ENCODE assay signal across 12 mouse cellular contexts in genomic region chr2:91609370-91609769, GRCm38 (mm10). TPM values are rescaled to one million over a fixed set of nuclear protein-coding genes. Genes with fewer than 3 reads are reported as not detected.
DNase-seq lines count a peak whose midpoint lies in the region; ATAC-seq and TF ChIP-seq lines count a peak whose summit lies in the region.
"Not testable (repeated sequence)": the region's sequence is repeated elsewhere in the genome, so short reads cannot be mapped to it uniquely, and the experiment has no call there.
"Had no signal": no experiment of that assay in that cellular context is flagged by ENCODE, and none has a peak within 500 bp of the region (broad histone marks: within the 10 kb centered on the region; RNA-seq: fewer than 3 reads in every experiment).

No protein-coding gene starts in this region.

- not testable (repeated sequence) for H3K9ac ChIP-seq in ES-E14 (ENCODE audit: insufficient read depth, low read depth, low read length, poor library complexity, severe bottlenecking); lung, embryonic 14.5 days; stomach, postnatal 0 days (ENCODE audit: low read length)

- not testable (repeated sequence) for H3K9me3 ChIP-seq in ES-E14 (ENCODE audit: control insufficient read depth, insufficient read depth, low read depth, low read length); lung, embryonic 14.5 days (ENCODE audit: low read depth, low read length); stomach, postnatal 0 days (ENCODE audit: control insufficient read depth, low read length)

- in situ Hi-C loops in ES-E14 (cut with MboI; ENCODE audit: low sequenced_read_pairs in 2 of 2, unreplicated experiment in 2 of 2) = not testable (repeated sequence)

- H3K4me3 ChIP-seq in ES-E14 (ENCODE audit: insufficient read depth in 1 of 2, low read depth in 1 of 2, low read length in 2 of 2, poor library complexity in 1 of 2, severe bottlenecking in 1 of 2); layer of hippocampus, adult 2 months; lung, embryonic 14.5 days (ENCODE audit: low read depth, low read length); stomach, postnatal 0 days (ENCODE audit: low read depth, low read length): not testable (repeated sequence)

- H3K27me3 ChIP-seq in lung, embryonic 14.5 days (ENCODE audit: insufficient read depth, low read length); stomach, postnatal 0 days (ENCODE audit: control insufficient read depth, insufficient read depth, low read length): not testable (repeated sequence)

- not testable (repeated sequence) for H3K4me2 ChIP-seq in lung, embryonic 14.5 days; stomach, postnatal 0 days (replicated peaks; ENCODE audit: low read depth)

- not testable (repeated sequence) for TF ChIP-seq EP300 in stomach, postnatal 0 days (optimal IDR thresholded peaks at IDR 0.05)

- not testable (repeated sequence) for ATAC-seq in lung, embryonic 14.5 days (ENCODE audit: insufficient read depth); stomach, postnatal 0 days (ENCODE audit: low FRiP score, low TSS enrichment)

- DNase-seq in CD4-positive, CD25-positive, alpha-beta regulatory T cell, adult 2 months (ENCODE audit: low read depth, low spot score) = peak; percentile 10
- peak; percentile 17 for DNase-seq in ES-E14 (ENCODE audit: low read depth, low spot score)
- DNase-seq in NIH3T3 (ENCODE audit: low read depth) = peak; percentile 13
- peak; percentile 45 for DNase-seq in ZHBTc4 (ENCODE audit: low read depth, low spot score)
- DNase-seq in induced T-regulatory cell, adult 2 months (ENCODE audit: low read depth) = peak; percentile 27
- not testable (repeated sequence) for DNase-seq in layer of hippocampus, adult 2 months (ENCODE audit: low spot score in 2 of 2); stomach, postnatal 0 days (ENCODE audit: low spot score)
- DNase-seq in lung, embryonic 14.5 days = peak; percentile 6

- peak; percentile 56 for TF ChIP-seq CTCF in layer of hippocampus, adult 2 months (conservative IDR thresholded peaks at IDR 0.05)
- TF ChIP-seq CTCF in lung, embryonic 14.5 days (IDR thresholded peaks at IDR 0.05; ENCODE audit: low read depth) = not testable (repeated sequence)
- TF ChIP-seq CTCF in stomach, postnatal 0 days (IDR thresholded peaks at IDR 0.05; ENCODE audit: low read depth) = 0 out of 2 replicates have a peak, but pooled peaks have one; percentile 15

- H3K4me1 ChIP-seq in ES-E14 (ENCODE audit: control insufficient read depth in 2 of 2, insufficient read depth in 2 of 2, low read length in 2 of 2, poor library complexity in 1 of 2); lung, embryonic 14.5 days (ENCODE audit: insufficient read depth); stomach, postnatal 0 days (replicated peaks; ENCODE audit: control insufficient read depth, insufficient read depth): not testable (repeated sequence)

- H3K27ac ChIP-seq in ES-E14 (ENCODE audit: insufficient read depth, low read depth, low read length, poor library complexity, severe bottlenecking); layer of hippocampus, adult 2 months; lung, embryonic 14.5 days (ENCODE audit: low read depth); stomach, postnatal 0 days (replicated peaks): not testable (repeated sequence)

- not testable (repeated sequence) for H3K36me3 ChIP-seq in ES-E14 (ENCODE audit: control insufficient read depth, insufficient read depth, low read length, poor library complexity, severe bottlenecking); stomach, postnatal 0 days (ENCODE audit: control insufficient read depth, insufficient read depth, low read length)
- peaks cover 59% of the 10 kb centered on the region for H3K36me3 ChIP-seq in lung, embryonic 14.5 days (ENCODE audit: insufficient read depth)

RNA-seq across cellular contexts. Expression of gene F2, which starts 26.8 kb away (rescaled TPM):
- total RNA-seq in ES-E14 (2012; rRNA removed) = 1.4 and 2.0 TPM in 2 replicates
- under 1 TPM in 1 of 2 experiments, not detected in 1; 0.27 TPM for total RNA-seq in layer of hippocampus, adult 2 months (2021)
- 0.09 TPM in 1 of 2 replicates, not detected in the other for polyA plus RNA-seq in lung, embryonic 14.5 days (2014; fragmentation: Nextera tagmentation; extraction: Ambion mirVana)
- polyA plus RNA-seq in stomach, postnatal 0 days (2015; fragmentation: Nextera tagmentation; extraction: Ambion mirVana) = 3.3 and 4.7 TPM in 2 replicates
- total RNA-seq: forebrain, postnatal 0 days; heart, adult 18-20 months; hindbrain, postnatal 0 days had no signal
- polyA plus RNA-seq: forebrain, embryonic 11.5 days; forebrain, postnatal 0 days; hindbrain, postnatal 0 days had no signal

RNA-seq across cellular contexts. Expression of gene Zfp408, which starts 40.2 kb away (rescaled TPM):
- total RNA-seq in ES-E14 (2012; rRNA removed) = 21.2 and 28.8 TPM in 2 replicates
- 10 to 100 TPM; 11.0 to 12.4 TPM for total RNA-seq in layer of hippocampus, adult 2 months (2021)
- polyA plus RNA-seq in lung, embryonic 14.5 days (2014; fragmentation: Nextera tagmentation; extraction: Ambion mirVana) = 6.1 and 7.0 TPM in 2 replicates
- polyA plus RNA-seq in stomach, postnatal 0 days (2015; fragmentation: Nextera tagmentation; extraction: Ambion mirVana) = 3.7 and 4.2 TPM in 2 replicates

RNA-seq across cellular contexts. Expression of gene Arhgap1, which starts 40.3 kb away (rescaled TPM):
- 28.9 and 49.3 TPM in 2 replicates for total RNA-seq in ES-E14 (2012; rRNA removed)
- total RNA-seq in layer of hippocampus, adult 2 months (2021) = 10 to 100 TPM; 65.1 to 66.2 TPM
- polyA plus RNA-seq in lung, embryonic 14.5 days (2014; fragmentation: Nextera tagmentation; extraction: Ambion mirVana) = 125 and 132 TPM in 2 replicates
- polyA plus RNA-seq in stomach, postnatal 0 days (2015; fragmentation: Nextera tagmentation; extraction: Ambion mirVana) = 98.9 and 105 TPM in 2 replicates
